Mouse (Mus musculus) liver, embryonic 14.5 days (tissue): Measurements from ENCODE around the gene Btbd9. TPM values are rescaled to one million over a fixed set of nuclear protein-coding genes. Genes with fewer than 3 reads are reported as not detected.
"Not testable (repeated sequence)": the region's sequence is repeated elsewhere in the genome, so short reads cannot be mapped to it uniquely, and the experiment has no call there.

Experiments used
- ATAC-seq: fragments of 200-750 bp; cut with Nextera tagmentation; 2 replicates; pipeline ENCODE4 v1.8.0; 2017; ENCODE audit warnings: moderate number of reproducible peaks, mild to moderate bottlenecking, moderate library complexity; ENCODE audit not compliant: insufficient read depth
- DNase-seq, 3 experiments: peaks; one replicate each; pipeline ENCODE4 v3.0.0-alpha.2; 2012 to 2013; ENCODE audit warnings: low read depth in 3 of 3, low spot score in 3 of 3
- H3K27ac ChIP-seq: fragments of 300-500 bp; sonication (generic); 2 replicates; pipeline ENCODE4 v1.5.1; 2014; ENCODE audit warnings: moderate library complexity, mild to moderate bottlenecking, control low read depth, inconsistent platforms
- H3K27me3 ChIP-seq: fragments of 300-500 bp; sonication (generic); 2 replicates; pipeline ENCODE4 v1.6.1; 2014; ENCODE audit warnings: mild to moderate bottlenecking, low read length, moderate library complexity; ENCODE audit not compliant: control insufficient read depth, insufficient read depth
- H3K36me3 ChIP-seq: fragments of 300-500 bp; sonication (generic); replicated peaks from 2 replicates; pipeline ENCODE4 v1.6.1; 2014; ENCODE audit warnings: low read depth; ENCODE audit not compliant: control insufficient read depth, insufficient read depth
- H3K4me1 ChIP-seq, 2 experiments: fragments of 200-500 bp in 1 of 2; fragments of 300-500 bp in 1 of 2; sonication (generic) in 1 of 2; replicated peaks; 2 replicates each; pipeline ENCODE4 v1.6.1; 2012 to 2014; ENCODE audit warnings: antibody characterized with exemption in 1 of 2, inconsistent platforms in 1 of 2, low read length in 1 of 2; ENCODE audit not compliant: control insufficient read depth in 2 of 2, insufficient read depth in 2 of 2
- H3K4me2 ChIP-seq: fragments of 300-500 bp; sonication (generic); 2 replicates; pipeline ENCODE4 v1.6.1; 2014; ENCODE audit warnings: low read depth, mild to moderate bottlenecking, control low read depth, moderate library complexity
- H3K4me3 ChIP-seq, 2 experiments: fragments of 200-500 bp in 1 of 2; fragments of 300-500 bp in 1 of 2; sonication (generic) in 1 of 2; 2 replicates each; pipeline ENCODE4 v1.5.1; 2012 to 2014; ENCODE audit warnings: low read depth in 2 of 2, low read length in 2 of 2, mild to moderate bottlenecking in 2 of 2, control low read depth in 1 of 2, inconsistent platforms in 1 of 2, moderate library complexity in 1 of 2; ENCODE audit not compliant: insufficient read depth in 1 of 2
- H3K9ac ChIP-seq: fragments of 300-500 bp; sonication (generic); replicated peaks from 2 replicates; pipeline ENCODE4 v1.6.1; 2014; ENCODE audit warnings: mild to moderate bottlenecking, control low read depth, moderate library complexity
- H3K9me3 ChIP-seq: fragments of 300-500 bp; sonication (generic); 2 replicates; pipeline ENCODE4 v1.6.1; 2016; ENCODE audit warnings: low read length, mixed read lengths; ENCODE audit not compliant: control insufficient read depth
- CTCF ChIP-seq: IDR thresholded peaks from 2 replicates; pipeline ENCODE4 v1.5.1; 2016; ENCODE audit warnings: antibody characterized with exemption, low read depth, control low read depth
- EP300 ChIP-seq: IDR thresholded peaks from 2 replicates; pipeline ENCODE4 v1.6.1; 2016; ENCODE audit warnings: antibody characterized with exemption, low read depth
- WGBS: fragments of 180-500 bp; shearing (Covaris S2); extraction: QIAGEN DNeasy Blood & Tissue Kit; methylation state at CpG from one replicate; pipeline ENCODE4 v1.1.7; 2014; ENCODE audit not compliant: insufficient replicate concordance; 5-methylcytosine and 5-hydroxymethylcytosine counted together
- polyA plus RNA-seq, 2 experiments: library from polyadenylated mRNA; depleted of rRNA in 1 of 2; stranded (reverse) in 1 of 2; unstranded in 1 of 2; fragments of >200 nt; fragmentation: Nextera tagmentation in 1 of 2; extraction: Ambion mirVana in 1 of 2; gene quantifications; 2 replicates each; pipeline versions ENCODE4 v1.2.1 to v1.2.3; 2012 to 2014

The Btbd9 gene
- polyA plus RNA-seq, 2 experiments, result 2.7 to 9.6 TPM

DNA sequence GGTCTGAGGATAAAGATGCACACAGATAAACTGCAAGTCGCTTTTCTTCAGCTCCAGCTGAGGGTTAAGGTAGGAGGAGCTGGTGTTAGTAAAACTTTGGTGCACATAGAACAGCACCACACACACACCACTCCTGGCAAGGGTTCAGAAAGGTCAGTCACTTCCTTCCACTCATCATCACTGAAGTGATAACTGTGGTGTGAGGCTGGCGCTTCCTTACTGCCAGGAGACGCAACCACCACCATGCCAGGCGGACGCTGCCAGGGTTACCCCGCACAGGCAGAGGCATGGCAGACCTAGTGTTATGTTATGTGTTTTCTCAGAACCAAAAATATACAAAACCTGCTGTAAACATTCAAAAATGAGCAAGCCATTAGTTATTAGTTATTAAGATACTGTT lies 66.6 kb downstream of the Btbd9 start:
- Histone ChIP-seq H3K4me1 (no peaks in the 10 kb centered on the region), H3K9ac (no peak overlapping the region), H3K36me3 (no peaks in the 10 kb centered on the region), H3K27ac (no peak overlapping the region), H3K9me3 (no peaks in the 10 kb centered on the region), H3K27me3 (no peaks in the 10 kb centered on the region), H3K4me2 (no peak overlapping the region), H3K4me3 (no peak overlapping the region)
- TF ChIP-seq CTCF (no peak), EP300 (no peak)
- WGBS, result 75% methylated on average over 6 of the region's 6 CpGs
- DNase-seq (no peak), ATAC-seq (no peak)

DNA sequence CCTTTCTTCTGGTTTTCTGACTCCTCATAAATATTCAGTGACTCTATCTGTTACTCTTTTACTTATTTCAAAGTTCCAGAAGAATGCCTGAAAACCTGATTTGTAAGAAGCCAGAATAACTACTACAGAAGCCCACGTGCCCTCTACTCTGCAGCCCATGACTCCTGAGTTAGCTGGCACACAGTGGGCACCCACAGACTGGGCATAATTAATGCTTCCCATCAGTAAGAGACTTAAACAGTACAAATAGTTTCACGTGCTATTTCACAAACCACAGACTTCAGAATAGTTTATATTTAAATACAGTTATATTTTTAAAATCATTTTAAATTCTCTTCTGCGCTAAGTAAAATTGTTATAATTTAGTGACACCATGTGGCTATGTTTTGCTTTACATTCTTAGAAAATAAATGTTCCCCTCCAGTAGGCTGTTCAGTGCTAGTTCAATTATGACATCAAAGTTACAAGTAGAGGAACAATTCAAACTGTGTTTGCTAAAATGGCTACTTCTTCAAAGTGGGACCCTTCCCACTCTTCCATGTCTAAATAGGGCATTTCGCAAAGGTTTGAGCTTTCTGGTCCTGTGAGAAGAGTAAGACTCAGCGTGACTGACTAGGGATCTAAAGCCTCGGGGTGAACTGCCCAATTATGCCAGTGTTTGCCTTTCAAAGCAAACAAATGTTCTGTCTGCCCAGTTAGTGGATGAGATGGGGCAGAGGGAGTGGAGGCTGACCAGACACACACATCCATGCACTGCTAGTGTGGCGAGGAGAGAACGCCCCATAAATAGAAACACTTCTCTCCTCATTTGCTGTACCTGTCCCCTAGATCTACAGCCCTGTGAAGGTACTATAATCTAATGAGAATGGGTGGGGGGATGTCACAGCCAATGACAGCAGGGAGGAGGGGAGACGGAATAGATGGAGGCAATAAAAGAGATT lies 68.4 kb downstream of the Btbd9 start:
- H3K4me1 ChIP-seq, result no peaks in the 10 kb centered on the region
- no peak overlapping the region for H3K4me3 ChIP-seq
- no peak overlapping the region for H3K27ac ChIP-seq
- no peaks in the 10 kb centered on the region for H3K27me3 ChIP-seq
- H3K4me2 ChIP-seq, result no peak overlapping the region
- ATAC-seq, result no peak
- 72% methylated on average over 9 of the region's 9 CpGs for whole genome bisulfite sequencing
- H3K36me3 ChIP-seq, result no peaks in the 10 kb centered on the region
- H3K9ac ChIP-seq, result no peak overlapping the region
- no peak for DNase-seq
- TF ChIP-seq CTCF, result no peak
- no peaks in the 10 kb centered on the region for H3K9me3 ChIP-seq

DNA sequence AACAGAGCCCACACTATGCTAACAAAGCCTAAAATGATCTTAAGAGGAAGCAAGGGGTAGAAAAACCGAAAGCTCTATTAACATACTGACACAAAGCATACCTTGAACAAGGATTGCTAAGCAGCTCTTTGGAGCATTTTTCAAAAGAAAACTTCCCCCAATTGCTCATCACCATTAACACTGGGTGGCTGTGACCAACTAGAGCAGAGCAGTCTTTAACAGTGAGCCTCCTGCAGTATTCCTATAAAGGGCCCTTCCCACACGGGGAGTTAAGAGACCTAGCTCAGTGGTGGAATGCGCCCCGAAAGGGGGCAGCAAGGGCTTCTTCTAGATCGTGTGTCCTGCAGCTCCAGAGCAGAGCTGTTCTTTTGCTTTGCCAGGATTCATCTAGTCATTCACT lies 69.4 kb downstream of the Btbd9 start:
- WGBS, result 73% methylated on average over 5 of the region's 5 CpGs
- Histone ChIP-seq H3K4me1 (no peaks in the 10 kb centered on the region), H3K27me3 (no peaks in the 10 kb centered on the region), H3K9ac (no peak overlapping the region), H3K9me3 (no peaks in the 10 kb centered on the region), H3K4me2 (no peak overlapping the region), H3K36me3 (no peaks in the 10 kb centered on the region), H3K4me3 (no peak overlapping the region), H3K27ac (no peak overlapping the region)
- DNase-seq, result no peak
- no peak for TF ChIP-seq CTCF
- TF ChIP-seq EP300, result no peak
- ATAC-seq, result no peak

DNA sequence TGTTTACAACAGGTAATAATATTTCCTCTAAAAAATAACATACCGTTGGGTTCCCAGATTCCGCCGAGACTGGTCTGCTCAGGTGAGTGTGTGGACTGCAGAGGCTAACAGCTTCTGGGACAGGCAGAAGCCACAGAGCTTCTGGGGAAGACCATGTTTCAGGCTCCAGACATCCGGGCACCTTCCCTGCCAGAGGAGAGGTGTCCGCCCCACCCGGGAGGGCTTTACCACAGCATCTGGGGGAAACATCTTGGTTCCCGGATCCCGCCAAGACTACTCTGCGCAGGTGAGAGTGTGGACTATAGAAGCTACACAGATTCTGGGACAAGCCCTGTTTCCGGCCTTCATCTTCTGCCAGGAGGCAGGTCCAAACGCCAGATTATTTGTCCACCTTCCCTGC lies 76.7 kb downstream of the Btbd9 start:
- not testable (repeated sequence) for H3K4me1 ChIP-seq, ATAC-seq, H3K4me3 ChIP-seq, H3K27me3 ChIP-seq, H3K36me3 ChIP-seq, H3K4me2 ChIP-seq, H3K9ac ChIP-seq, H3K27ac ChIP-seq, DNase-seq, H3K9me3 ChIP-seq
- WGBS, result 76% methylated on average over 11 of the region's 11 CpGs

DNA sequence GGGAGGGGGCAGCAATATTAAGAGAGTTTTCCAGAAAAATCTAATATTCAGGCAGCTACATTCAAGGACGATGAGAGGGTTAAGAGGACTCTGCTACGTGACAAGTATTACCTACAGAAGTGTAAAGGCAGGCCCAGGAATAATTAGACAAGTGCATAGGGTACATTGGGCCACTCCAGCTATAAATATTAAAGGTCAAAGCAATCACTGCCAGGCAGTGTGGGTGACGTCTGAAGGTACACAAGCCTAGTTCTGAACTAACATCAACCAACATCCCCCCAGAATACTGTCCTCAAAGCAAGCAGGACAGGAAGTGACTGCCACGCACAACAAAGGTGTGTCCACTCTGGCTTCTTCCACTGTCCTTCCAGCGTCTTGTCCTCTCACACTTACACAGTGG lies 77.5 kb downstream of the Btbd9 start:
- no peak overlapping the region for H3K9ac ChIP-seq
- H3K4me1 ChIP-seq, result no peaks in the 10 kb centered on the region
- no peak for TF ChIP-seq CTCF
- no peak for TF ChIP-seq EP300
- ATAC-seq (no peak), DNase-seq (no peak)
- H3K27ac ChIP-seq, result no peak overlapping the region
- H3K36me3 ChIP-seq, result no peaks in the 10 kb centered on the region
- H3K27me3 ChIP-seq, result no peaks in the 10 kb centered on the region
- H3K4me3 ChIP-seq, result no peak overlapping the region
- no peak overlapping the region for H3K4me2 ChIP-seq
- no peaks in the 10 kb centered on the region for H3K9me3 ChIP-seq
- 67% methylated on average over 5 of the region's 5 CpGs for WGBS
